Mouse (Mus musculus): ENCODE data around the gene Pctp. TPM values are rescaled to one million over a fixed set of nuclear protein-coding genes. Genes with fewer than 3 reads are reported as not detected.
A peak's percentile ranks its signal among the peaks of the same experiment; 100 is the strongest.

The Pctp gene
- total and polyA plus RNA-seq, 2 experiments from 2014 or later: 0.60 to 0.85 TPM

DNA sequence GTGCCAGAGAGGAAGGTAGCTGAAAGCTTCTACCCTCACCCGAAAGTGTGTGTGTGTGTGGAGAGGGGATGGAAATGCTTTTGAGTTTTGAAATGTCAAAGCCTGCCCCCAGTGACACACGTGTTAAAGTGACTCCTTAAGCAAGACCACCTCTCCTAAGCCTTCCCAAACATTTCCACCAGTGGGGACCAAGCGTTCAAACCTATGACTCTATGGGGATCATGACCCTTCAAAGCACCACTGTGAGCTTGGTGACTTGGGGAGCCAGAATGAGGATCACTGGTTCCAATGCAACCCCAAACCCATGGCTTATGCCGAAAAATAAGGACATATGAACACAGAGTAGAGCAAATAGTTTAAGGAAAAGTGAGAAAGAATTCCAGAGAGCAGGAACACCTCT lies 6.3 kb downstream of the Pctp start:
- Histone ChIP-seq H3K9me3 (ENCODE audit: low read length) (no peaks in the 10 kb centered on the region), H3K4me2 (ENCODE audit: low read depth, low read length, poor library complexity, severe bottlenecking) (no peak overlapping the region), H3K4me3 (ENCODE audit: low read depth, low read length) (no peak overlapping the region), H3K4me1 (ENCODE audit: insufficient read depth, low read length) (no peaks in the 10 kb centered on the region), H3K27ac (ENCODE audit: low read depth, low read length) (no peak overlapping the region), H3K36me3 (ENCODE audit: insufficient read depth, low read length) (no peaks in the 10 kb centered on the region), H3K9ac (replicated peaks; ENCODE audit: low read length, poor library complexity, severe bottlenecking) (no peak overlapping the region), H3K27me3 (ENCODE audit: insufficient read depth, low read length) (no peaks in the 10 kb centered on the region)
- TF ChIP-seq CTCF (IDR thresholded peaks at IDR 0.05): no peak
- DNase-seq (ENCODE audit: low spot score) (no peak), ATAC-seq (ENCODE audit: low FRiP score) (no peak)
- WGBS: 92% methylated on average over 4 of the region's 4 CpGs

DNA sequence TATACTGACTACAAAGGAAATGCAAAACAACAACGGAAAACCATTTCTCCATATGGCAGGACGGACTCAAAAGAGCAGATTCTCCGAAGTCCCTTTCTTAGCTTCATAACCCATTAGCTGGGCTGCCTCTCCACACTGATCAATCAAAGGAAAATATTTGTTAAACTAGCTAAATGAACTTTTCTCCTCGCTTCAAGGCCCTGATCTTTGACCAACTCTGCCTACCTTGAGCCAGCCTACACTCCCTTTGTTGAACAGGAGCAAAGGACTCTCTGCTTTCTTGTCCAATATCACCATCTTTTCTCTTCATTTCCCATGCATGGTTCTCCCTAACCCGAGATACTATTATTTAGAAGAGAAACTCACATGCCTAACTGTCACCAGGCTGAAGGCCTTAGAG lies 7.1 kb downstream of the Pctp start:
- no peak overlapping the region for H3K9ac ChIP-seq (replicated peaks; ENCODE audit: low read length, poor library complexity, severe bottlenecking)
- H3K27me3 ChIP-seq (ENCODE audit: insufficient read depth, low read length): no peaks in the 10 kb centered on the region
- H3K27ac ChIP-seq (ENCODE audit: low read depth, low read length): no peak overlapping the region
- ATAC-seq (ENCODE audit: low FRiP score): no peak
- H3K9me3 ChIP-seq (ENCODE audit: low read length): no peaks in the 10 kb centered on the region
- H3K4me2 ChIP-seq (ENCODE audit: low read depth, low read length, poor library complexity, severe bottlenecking): no peak overlapping the region
- H3K36me3 ChIP-seq (ENCODE audit: insufficient read depth, low read length): no peaks in the 10 kb centered on the region
- 92% methylated on average over 5 of the region's 5 CpGs for WGBS
- H3K4me1 ChIP-seq (ENCODE audit: insufficient read depth, low read length): no peaks in the 10 kb centered on the region
- no peak for TF ChIP-seq CTCF (IDR thresholded peaks at IDR 0.05)
- no peak overlapping the region for H3K4me3 ChIP-seq (ENCODE audit: low read depth, low read length)
- no peak for DNase-seq (ENCODE audit: low spot score)

DNA sequence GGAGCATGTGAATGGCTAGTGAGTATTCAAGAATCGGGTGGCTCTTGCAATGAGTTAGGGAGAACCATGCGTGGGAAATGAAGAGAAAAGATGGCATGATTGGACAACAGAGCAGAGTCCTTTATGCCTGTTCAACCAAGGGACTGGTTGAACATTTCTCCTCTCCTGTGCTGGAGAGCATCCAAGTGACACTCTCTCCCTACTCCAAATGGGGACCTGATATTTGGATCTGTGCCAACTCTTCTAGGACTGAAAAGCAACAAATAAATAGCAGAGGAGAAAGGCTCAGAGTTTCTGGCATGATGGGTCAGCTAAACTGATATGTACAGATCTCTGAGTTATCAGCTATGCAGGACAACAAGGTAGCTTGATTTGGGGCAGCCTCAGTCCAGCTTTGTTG lies 8.0 kb downstream of the Pctp start:
- Histone ChIP-seq H3K4me2 (ENCODE audit: low read depth, low read length, poor library complexity, severe bottlenecking) (no peak overlapping the region), H3K4me3 (ENCODE audit: low read depth, low read length) (no peak overlapping the region), H3K36me3 (ENCODE audit: insufficient read depth, low read length) (no peaks in the 10 kb centered on the region), H3K27ac (ENCODE audit: low read depth, low read length) (no peak overlapping the region), H3K9ac (replicated peaks; ENCODE audit: low read length, poor library complexity, severe bottlenecking) (no peak overlapping the region), H3K9me3 (ENCODE audit: low read length) (no peaks in the 10 kb centered on the region), H3K27me3 (ENCODE audit: insufficient read depth, low read length) (no peaks in the 10 kb centered on the region), H3K4me1 (ENCODE audit: insufficient read depth, low read length) (no peaks in the 10 kb centered on the region)
- peak; percentile 21 for DNase-seq (ENCODE audit: low spot score)
- WGBS: 85% methylated on average over 2 of the region's 2 CpGs
- no peak for TF ChIP-seq CTCF (IDR thresholded peaks at IDR 0.05)
- no peak for ATAC-seq (ENCODE audit: low FRiP score)

DNA sequence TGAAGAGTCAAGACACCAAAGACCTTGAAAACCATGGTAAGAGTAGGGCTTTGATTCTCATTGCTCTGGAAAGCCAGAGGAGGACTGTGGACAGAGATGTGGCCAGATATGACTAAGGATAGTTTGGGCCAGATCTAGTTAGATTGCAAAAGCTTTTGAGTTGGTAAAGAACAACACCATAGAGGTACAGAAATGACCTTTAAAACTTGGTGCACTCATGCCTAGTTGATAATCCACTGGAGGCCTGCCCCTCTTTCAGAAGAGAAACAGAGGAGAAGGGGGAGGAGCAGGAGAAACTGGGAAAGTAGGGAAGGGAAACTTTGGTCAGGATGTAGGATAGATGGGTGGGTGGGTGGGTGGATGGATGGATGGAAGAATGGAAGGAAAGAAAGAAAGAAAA lies 11.0 kb downstream of the Pctp start:
- ATAC-seq (ENCODE audit: low FRiP score): no peak
- no peak overlapping the region for H3K9ac ChIP-seq (replicated peaks; ENCODE audit: low read length, poor library complexity, severe bottlenecking)
- no peaks in the 10 kb centered on the region for H3K4me1 ChIP-seq (ENCODE audit: insufficient read depth, low read length)
- no peaks in the 10 kb centered on the region for H3K27me3 ChIP-seq (ENCODE audit: insufficient read depth, low read length)
- no peak overlapping the region for H3K4me2 ChIP-seq (ENCODE audit: low read depth, low read length, poor library complexity, severe bottlenecking)
- no peak for TF ChIP-seq CTCF (IDR thresholded peaks at IDR 0.05)
- no peak for DNase-seq (ENCODE audit: low spot score)
- H3K9me3 ChIP-seq (ENCODE audit: low read length): no peaks in the 10 kb centered on the region
- H3K27ac ChIP-seq (ENCODE audit: low read depth, low read length): no peak overlapping the region
- H3K4me3 ChIP-seq (ENCODE audit: low read depth, low read length): no peak overlapping the region
- H3K36me3 ChIP-seq (ENCODE audit: insufficient read depth, low read length): no peaks in the 10 kb centered on the region

DNA sequence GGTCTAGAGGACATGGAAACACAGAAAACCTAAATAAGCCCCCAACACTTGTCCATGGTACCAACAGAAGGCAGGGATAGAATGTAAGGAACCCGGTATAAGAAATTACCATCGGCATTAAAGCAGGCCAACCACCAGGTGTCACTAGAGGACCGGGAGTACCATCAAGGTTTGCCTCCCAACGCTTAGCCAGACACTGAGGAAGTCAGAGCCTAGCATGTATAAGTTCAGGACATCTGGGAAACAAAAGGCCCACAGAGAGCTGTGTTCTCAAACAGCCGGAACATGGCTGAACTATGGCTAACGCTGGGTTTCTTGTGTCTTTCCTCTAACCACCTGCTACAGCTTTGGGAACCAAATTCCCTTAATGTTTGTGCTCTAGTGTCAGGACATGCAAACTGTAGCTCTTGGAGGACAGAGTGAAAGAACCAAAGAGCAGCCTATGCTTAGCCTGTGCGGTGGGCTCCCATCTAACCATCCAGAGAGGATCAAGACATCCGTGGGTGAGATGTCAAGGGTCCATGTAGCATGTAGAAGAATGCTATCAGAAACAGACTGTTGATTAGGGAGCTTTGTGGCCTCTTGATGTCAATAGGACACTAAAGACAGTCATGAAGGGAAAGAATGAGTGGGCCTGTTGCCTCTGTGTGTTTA lies 13.6 kb downstream of the Pctp start:
- 20% methylated on average over 8 of the region's 8 CpGs for WGBS
- Histone ChIP-seq H3K27ac (ENCODE audit: low read depth, low read length) (no peak overlapping the region), H3K4me3 (ENCODE audit: low read depth, low read length) (no peak overlapping the region), H3K4me1 (ENCODE audit: insufficient read depth, low read length) (no peaks in the 10 kb centered on the region), H3K9ac (replicated peaks; ENCODE audit: low read length, poor library complexity, severe bottlenecking) (no peak overlapping the region), H3K9me3 (ENCODE audit: low read length) (no peaks in the 10 kb centered on the region), H3K36me3 (ENCODE audit: insufficient read depth, low read length) (no peaks in the 10 kb centered on the region), H3K27me3 (ENCODE audit: insufficient read depth, low read length) (no peaks in the 10 kb centered on the region), H3K4me2 (ENCODE audit: low read depth, low read length, poor library complexity, severe bottlenecking) (no peak overlapping the region)
- ATAC-seq (ENCODE audit: low FRiP score): no peak
- peak; percentile 88 for DNase-seq (ENCODE audit: low spot score)
- peak; percentile 92 for TF ChIP-seq CTCF (IDR thresholded peaks at IDR 0.05)

DNA sequence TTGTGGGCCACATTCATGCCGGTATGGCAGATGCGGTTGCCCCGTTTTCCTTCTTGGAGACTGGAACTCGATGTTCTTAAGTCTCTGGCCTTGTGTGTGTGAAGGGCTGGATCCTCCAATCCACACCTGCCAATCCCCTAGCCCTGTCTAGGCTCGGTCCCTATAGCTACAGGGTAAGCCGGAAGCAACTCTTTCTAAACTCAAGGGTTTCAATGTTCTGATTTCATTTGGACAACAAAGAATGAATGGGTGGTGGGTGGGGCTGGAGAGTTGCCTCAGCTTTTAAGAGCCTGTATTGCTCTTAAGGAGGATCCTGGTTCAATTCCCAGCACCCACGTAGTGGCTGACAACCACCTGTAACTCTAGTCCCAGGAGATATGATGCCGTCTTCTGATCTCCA lies 16.2 kb downstream of the Pctp start:
- H3K4me2 ChIP-seq (ENCODE audit: low read depth, low read length, poor library complexity, severe bottlenecking): no peak overlapping the region
- no peak overlapping the region for H3K4me3 ChIP-seq (ENCODE audit: low read depth, low read length)
- TF ChIP-seq CTCF (IDR thresholded peaks at IDR 0.05): no peak
- 92% methylated on average over 8 of the region's 8 CpGs for WGBS
- no peak overlapping the region for H3K9ac ChIP-seq (replicated peaks; ENCODE audit: low read length, poor library complexity, severe bottlenecking)
- DNase-seq (ENCODE audit: low spot score) (no peak), ATAC-seq (ENCODE audit: low FRiP score) (no peak)
- no peak overlapping the region for H3K27ac ChIP-seq (ENCODE audit: low read depth, low read length)
- H3K27me3 ChIP-seq (ENCODE audit: insufficient read depth, low read length): no peaks in the 10 kb centered on the region
- H3K36me3 ChIP-seq (ENCODE audit: insufficient read depth, low read length): no peaks in the 10 kb centered on the region
- H3K9me3 ChIP-seq (ENCODE audit: low read length): no peaks in the 10 kb centered on the region
- H3K4me1 ChIP-seq (ENCODE audit: insufficient read depth, low read length): no peaks in the 10 kb centered on the region

Measured in midbrain, postnatal 0 days (tissue).